8 mouse cellular contexts compared by ENCODE assay signal in the genomic region with DNA sequence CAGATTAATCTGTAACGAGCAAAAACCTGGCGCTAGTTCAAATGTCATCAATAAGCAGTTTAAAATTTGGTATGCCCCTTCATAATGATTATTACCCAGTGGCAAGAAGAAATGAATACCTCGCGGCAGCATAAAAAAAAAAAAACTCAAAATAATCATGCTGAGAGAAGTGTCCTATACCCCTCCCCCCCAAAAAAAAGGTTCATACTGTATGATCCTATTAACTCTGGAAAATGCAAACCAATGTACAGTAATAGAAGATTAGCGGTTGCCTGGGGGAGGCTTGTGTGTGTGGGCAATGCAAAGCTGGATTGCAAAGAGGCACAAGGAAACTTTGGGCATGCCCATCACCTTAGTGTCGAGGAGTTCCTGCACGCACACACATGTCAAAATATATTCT. TPM values are rescaled to one million over a fixed set of nuclear protein-coding genes. Genes with fewer than 3 reads are reported as not detected.
DNase-seq lines count a peak whose midpoint lies in the region; ATAC-seq and TF ChIP-seq lines count a peak whose summit lies in the region.

TSS of gene Scn8a (plus strand) at position 301 of the 400 bp plus-strand sequence.

- H3K9ac ChIP-seq in hindbrain, embryonic 15.5 days: peak within 1 kb of the TSS; percentile 57
- no peak within 1 kb of the TSS for H3K9ac ChIP-seq in liver, postnatal 0 days (replicated peaks)

- 68% methylated on average over 7 of the region's 7 CpGs for WGBS in kidney, adult 2 months
- 61% methylated on average over 7 of the region's 7 CpGs for whole genome bisulfite sequencing in hindbrain, embryonic 15.5 days
- WGBS in liver, postnatal 0 days (ENCODE audit: insufficient replicate concordance): 65% methylated on average over 7 of the region's 7 CpGs

- TF ChIP-seq CTCF in kidney, adult 2 months (conservative IDR thresholded peaks at IDR 0.05; ENCODE audit: insufficient read depth, insufficient read length, low read depth, low read length): no peak
- TF ChIP-seq CTCF in liver, postnatal 0 days (IDR thresholded peaks at IDR 0.05; ENCODE audit: low read depth): no peak

- peaks cover 5% of the 10 kb centered on the region for H3K27me3 ChIP-seq in kidney, adult 2 months (replicated peaks; ENCODE audit: control insufficient read depth, insufficient read depth, low read length)
- H3K27me3 ChIP-seq in hindbrain, embryonic 15.5 days: no peaks in the 10 kb centered on the region
- peaks cover 49% of the 10 kb centered on the region for H3K27me3 ChIP-seq in liver, postnatal 0 days (ENCODE audit: insufficient read depth, low read length)

- H3K4me2 ChIP-seq in hindbrain, embryonic 15.5 days: peak within 1 kb of the TSS; percentile 82
- H3K4me2 ChIP-seq in liver, postnatal 0 days (ENCODE audit: low read depth, low read length): peak within 1 kb of the TSS; percentile 71

- H3K4me3 ChIP-seq in kidney, adult 2 months (ENCODE audit: insufficient read depth, low read depth, low read length): peak within 1 kb of the TSS; percentile 28; the same call in 1 of the 2 replicates
- peak within 1 kb of the TSS; percentile 5; the same call in 1 of the 2 replicates for H3K4me3 ChIP-seq in brown adipose tissue, adult 24 weeks (ENCODE audit: insufficient read depth, low read depth, low read length)
- peak within 1 kb of the TSS; percentile 95 for H3K4me3 ChIP-seq in hindbrain, embryonic 15.5 days
- H3K4me3 ChIP-seq in liver, postnatal 0 days (ENCODE audit: low read depth, low read length): peak within 1 kb of the TSS; percentile 39

- TF ChIP-seq POLR2A in kidney, adult 2 months (IDR thresholded peaks at IDR 0.05; ENCODE audit: low read depth, low read length): no peak

- no peaks in the 10 kb centered on the region for H3K36me3 ChIP-seq in kidney, adult 2 months (ENCODE audit: control insufficient read depth, insufficient read depth, low read length)
- H3K36me3 ChIP-seq in hindbrain, embryonic 15.5 days: no peaks in the 10 kb centered on the region
- no peaks in the 10 kb centered on the region for H3K36me3 ChIP-seq in liver, postnatal 0 days (replicated peaks; ENCODE audit: insufficient read depth, low read length)

- no peak for DNase-seq in kidney, adult 2 months
- no peak for DNase-seq in kidney, postnatal 14 days
- DNase-seq in liver, postnatal 0 days: no peak
- DNase-seq in adrenal gland, adult 2 months: no peak
- DNase-seq in lung, postnatal 14 days: no peak

- no peak for TF ChIP-seq EP300 in liver, postnatal 0 days (IDR thresholded peaks at IDR 0.05; ENCODE audit: low read depth)

- ATAC-seq in hindbrain, embryonic 15.5 days (ENCODE audit: low FRiP score, low read depth): no peak
- no peak for ATAC-seq in liver, postnatal 0 days
- ATAC-seq in erythroid progenitor cell, adult 5-6 weeks (replicated peaks; ENCODE audit: low FRiP score, poor library complexity, severe bottlenecking): no peak

- H3K9me3 ChIP-seq in hindbrain, embryonic 15.5 days: no peaks in the 10 kb centered on the region
- H3K9me3 ChIP-seq in liver, postnatal 0 days (ENCODE audit: low read length): no peaks in the 10 kb centered on the region

- H3K27ac ChIP-seq in kidney, adult 2 months (ENCODE audit: insufficient read depth, low read depth, low read length): no peak within 1 kb of the TSS
- H3K27ac ChIP-seq in brown adipose tissue, adult 24 weeks (replicated peaks; ENCODE audit: low read depth, low read length): no peak within 1 kb of the TSS
- H3K27ac ChIP-seq in hindbrain, embryonic 15.5 days (replicated peaks): peak within 1 kb of the TSS; percentile 80
- H3K27ac ChIP-seq in liver, postnatal 0 days (ENCODE audit: low read depth): no peak within 1 kb of the TSS

- peaks cover 4% of the 10 kb centered on the region for H3K4me1 ChIP-seq in kidney, adult 2 months (ENCODE audit: control insufficient read depth, insufficient read depth, low read length)
- H3K4me1 ChIP-seq in brown adipose tissue, adult 24 weeks (ENCODE audit: control insufficient read depth, insufficient read depth, insufficient read length, low read length): no peaks in the 10 kb centered on the region; the same call in 1 of the 2 replicates
- H3K4me1 ChIP-seq in hindbrain, embryonic 15.5 days (replicated peaks): peaks cover 42% of the 10 kb centered on the region
- H3K4me1 ChIP-seq in liver, postnatal 0 days (ENCODE audit: insufficient read depth): peaks cover 3% of the 10 kb centered on the region; the same call in 1 of the 2 replicates

RNA-seq across cellular contexts. Expression of gene Scn8a, which starts in this region (rescaled TPM):
- 0.45 TPM in 2 replicates for polyA plus RNA-seq in kidney, adult 2 months (2012; rRNA removed)
- 1.3 TPM in 1 of 2 replicates, not detected in the other for polyA plus RNA-seq in brown adipose tissue, adult 24 weeks (2012; ENCODE audit: insufficient read depth, insufficient read length, missing spikeins)
- 21.0 and 29.2 TPM in 2 replicates for polyA plus RNA-seq in hindbrain, embryonic 15.5 days (2015; fragmentation: Nextera tagmentation; extraction: Ambion mirVana)
- polyA plus RNA-seq in liver, postnatal 0 days (2015; fragmentation: Nextera tagmentation; extraction: Ambion mirVana): 0.44 and 0.63 TPM in 2 replicates
- total RNA-seq in erythroid progenitor cell, adult 5-6 weeks (2015; ENCODE audit: low replicate concordance): not detected in 2 replicates
- total RNA-seq in erythroid progenitor cell, adult 5-6 weeks (2017; ENCODE audit: low replicate concordance): not detected in 2 replicates
- total RNA-seq in adrenal gland, adult 2 months (2021): 1 to 10 TPM; 2.8 to 4.6 TPM
- polyA plus RNA-seq in adrenal gland, adult 2 months (2012; rRNA removed): 1.6 and 2.4 TPM in 2 replicates

Comparison
In these comparisons a context has a peak if more than half of its experiments do, and no peak if none do; other contexts are left out.
1. H3K4me3 ChIP-seq: peak in every context shown above with its lines; median percentile 95 in hindbrain, embryonic 15.5 days; 39 in liver, postnatal 0 days; 28 in kidney, adult 2 months; 5 in brown adipose tissue, adult 24 weeks.